Mouse (Mus musculus): Measurements from ENCODE around the gene Klhl6.

DNA sequence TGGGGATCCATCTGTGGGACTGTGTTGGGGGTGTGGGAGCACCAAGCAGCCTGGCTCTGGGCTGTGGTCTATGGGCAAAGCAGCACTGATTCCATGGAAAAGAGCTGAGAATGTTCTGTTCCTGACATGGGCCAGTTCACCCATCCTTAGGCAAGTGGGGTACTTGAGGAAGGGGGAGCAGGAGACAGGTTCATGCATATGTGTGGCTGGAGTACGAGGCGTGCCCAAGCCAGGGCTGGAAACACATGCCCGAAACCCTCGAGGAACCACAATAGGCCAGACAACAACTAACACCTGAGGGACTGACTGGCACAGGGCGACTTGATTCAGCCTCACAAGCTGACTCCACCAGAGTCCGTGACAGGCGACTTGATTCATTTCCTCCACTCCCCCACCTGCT, 14.8 kb upstream of the Klhl6 start:
- no peak for TF ChIP-seq POLR2A (IDR thresholded peaks at IDR 0.05; ENCODE audit: control insufficient read depth, low read depth, low read length)
- TF ChIP-seq CTCF (IDR thresholded peaks at IDR 0.05; ENCODE audit: control insufficient read depth, insufficient read depth, insufficient replicate concordance, low read depth, low read length), result no peak
